ENCODE assay signal across 14 mouse cellular contexts in the genomic region with DNA sequence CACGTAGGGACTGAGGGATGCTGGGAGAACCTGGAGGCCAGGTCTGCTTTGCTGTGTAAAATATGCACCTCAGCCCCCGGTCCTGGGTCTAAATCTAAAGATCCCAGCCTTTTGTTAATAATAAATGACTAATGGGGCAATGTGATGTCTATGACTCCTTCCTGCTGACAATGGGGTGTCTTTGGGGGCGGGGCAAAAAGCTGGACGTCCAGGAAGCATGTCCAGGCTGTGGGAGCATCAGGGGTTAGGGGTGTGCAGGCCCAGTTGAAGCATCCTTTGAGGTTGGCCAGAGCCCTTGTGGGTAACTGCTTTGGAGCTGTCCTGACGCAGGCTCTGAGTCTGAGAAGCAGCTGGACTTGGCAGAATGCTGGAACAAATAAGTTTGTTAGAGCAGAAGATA. TPM values are rescaled to one million over a fixed set of nuclear protein-coding genes. Genes with fewer than 3 reads are reported as not detected.
DNase-seq lines count a peak whose midpoint lies in the region; ATAC-seq and TF ChIP-seq lines count a peak whose summit lies in the region.
"Had no signal": no experiment of that assay in that cellular context is flagged by ENCODE, and none has a peak within 500 bp of the region (broad histone marks: within the 10 kb centered on the region; RNA-seq: fewer than 3 reads in every experiment).

No protein-coding gene starts in this region.

- H3K9ac ChIP-seq in heart, embryonic 12.5 days: no peak overlapping the region
- H3K9ac ChIP-seq in midbrain, embryonic 11.5 days (ENCODE audit: low read length): no peak overlapping the region
- H3K9ac ChIP-seq in stomach, postnatal 0 days (ENCODE audit: low read length): no peak overlapping the region
- H3K9ac ChIP-seq in kidney, embryonic 14.5 days (ENCODE audit: low read depth, low read length): no peak overlapping the region

- H3K27ac ChIP-seq in heart, embryonic 12.5 days (ENCODE audit: poor library complexity, severe bottlenecking): 0 out of 2 replicates have a peak overlapping the region, but pooled peaks have one; percentile 88
- peak overlapping the region; percentile 81; the same call in 1 of the 2 replicates for H3K27ac ChIP-seq in midbrain, embryonic 10.5 days (replicated peaks)
- H3K27ac ChIP-seq in midbrain, embryonic 11.5 days (ENCODE audit: low read depth, low read length): no peak overlapping the region
- peak overlapping the region; percentile 92; the same call in 1 of the 2 replicates for H3K27ac ChIP-seq in stomach, postnatal 0 days (replicated peaks)
- no peak overlapping the region for H3K27ac ChIP-seq in kidney, embryonic 14.5 days (ENCODE audit: low read depth, low read length)

- WGBS in heart, embryonic 12.5 days: 64% methylated on average over 5 of the region's 5 CpGs
- WGBS in midbrain, embryonic 10.5 days: 78% methylated on average over 5 of the region's 5 CpGs
- WGBS in midbrain, embryonic 11.5 days: 66% methylated on average over 5 of the region's 5 CpGs
- 45% methylated on average over 5 of the region's 5 CpGs for WGBS in stomach, postnatal 0 days
- WGBS in kidney, embryonic 14.5 days: 61% methylated on average over 5 of the region's 5 CpGs

- DNase-seq in adrenal gland, adult (ENCODE audit: inconsistent age in 2 of 2, low spot score in 1 of 2): peak; percentile 31 to 50
- DNase-seq in adrenal gland, postnatal 36 days: no peak
- DNase-seq in heart, adult 8-10 months (ENCODE audit: low spot score): no peak
- no peak for DNase-seq in midbrain, embryonic 10.5 days (ENCODE audit: low spot score)
- DNase-seq in midbrain, embryonic 11.5 days (ENCODE audit: low spot score, missing footprints): no peak
- DNase-seq in stomach, postnatal 0 days (ENCODE audit: low spot score): no peak
- DNase-seq: liver, postnatal 0 days; thymus, postnatal 25 days had no signal

- peaks cover 4% of the 10 kb centered on the region; the same call in 1 of the 2 replicates for H3K9me3 ChIP-seq in heart, embryonic 12.5 days (replicated peaks)
- no peaks in the 10 kb centered on the region for H3K9me3 ChIP-seq in midbrain, embryonic 10.5 days (replicated peaks)
- H3K9me3 ChIP-seq in midbrain, embryonic 11.5 days (ENCODE audit: control insufficient read depth, low read length): no peaks in the 10 kb centered on the region; the same call in 1 of the 2 replicates
- no peaks in the 10 kb centered on the region for H3K9me3 ChIP-seq in stomach, postnatal 0 days (ENCODE audit: control insufficient read depth, low read length)
- no peaks in the 10 kb centered on the region for H3K9me3 ChIP-seq in kidney, embryonic 14.5 days (ENCODE audit: control insufficient read depth, low read length)
- H3K9me3 ChIP-seq: embryonic facial prominence, embryonic 13.5 days; kidney, embryonic 15.5 days had no signal

- peaks cover 20% of the 10 kb centered on the region for H3K4me1 ChIP-seq in heart, embryonic 12.5 days (replicated peaks)
- peaks cover 19% of the 10 kb centered on the region for H3K4me1 ChIP-seq in midbrain, embryonic 10.5 days
- H3K4me1 ChIP-seq in midbrain, embryonic 11.5 days (ENCODE audit: control insufficient read depth, insufficient read depth, low read length): peaks cover 13% of the 10 kb centered on the region
- peaks cover 7% of the 10 kb centered on the region; the same call in 1 of the 2 replicates for H3K4me1 ChIP-seq in stomach, postnatal 0 days (replicated peaks; ENCODE audit: control insufficient read depth, insufficient read depth)
- peaks cover 16% of the 10 kb centered on the region for H3K4me1 ChIP-seq in kidney, embryonic 14.5 days (ENCODE audit: control insufficient read depth, insufficient read depth, low read length)

- no peak for TF ChIP-seq EP300 in stomach, postnatal 0 days (optimal IDR thresholded peaks at IDR 0.05)

- no peaks in the 10 kb centered on the region for H3K36me3 ChIP-seq in heart, embryonic 12.5 days
- no peaks in the 10 kb centered on the region for H3K36me3 ChIP-seq in midbrain, embryonic 10.5 days
- no peaks in the 10 kb centered on the region for H3K36me3 ChIP-seq in midbrain, embryonic 11.5 days (ENCODE audit: control insufficient read depth, insufficient read depth, low read length)
- no peaks in the 10 kb centered on the region for H3K36me3 ChIP-seq in stomach, postnatal 0 days (ENCODE audit: control insufficient read depth, insufficient read depth, low read length)
- H3K36me3 ChIP-seq in kidney, embryonic 14.5 days (ENCODE audit: control insufficient read depth, insufficient read depth, low read length): no peaks in the 10 kb centered on the region
- H3K36me3 ChIP-seq: embryonic facial prominence, embryonic 13.5 days; kidney, embryonic 15.5 days had no signal

- ATAC-seq in heart, embryonic 12.5 days (ENCODE audit: insufficient number of reproducible peaks, low FRiP score): no peak
- no peak for ATAC-seq in midbrain, embryonic 11.5 days (ENCODE audit: low FRiP score)
- no peak for ATAC-seq in stomach, postnatal 0 days (ENCODE audit: low FRiP score, low TSS enrichment)
- ATAC-seq in kidney, embryonic 14.5 days (ENCODE audit: low FRiP score, low TSS enrichment): no peak
- ATAC-seq: activated CD4-positive, CD25-positive, alpha-beta regulatory T cell, adult 4 months had no signal

- H3K4me3 ChIP-seq in heart, embryonic 12.5 days: no peak overlapping the region
- no peak overlapping the region for H3K4me3 ChIP-seq in midbrain, embryonic 10.5 days
- H3K4me3 ChIP-seq in midbrain, embryonic 11.5 days (ENCODE audit: low read depth, low read length): no peak overlapping the region
- no peak overlapping the region for H3K4me3 ChIP-seq in stomach, postnatal 0 days (ENCODE audit: low read depth, low read length)
- no peak overlapping the region for H3K4me3 ChIP-seq in kidney, embryonic 14.5 days (ENCODE audit: low read length)
- H3K4me3 ChIP-seq: kidney, embryonic 15.5 days had no signal

- no peak overlapping the region for H3K4me2 ChIP-seq in heart, embryonic 12.5 days
- no peak overlapping the region for H3K4me2 ChIP-seq in midbrain, embryonic 11.5 days
- H3K4me2 ChIP-seq in stomach, postnatal 0 days (replicated peaks; ENCODE audit: low read depth): no peak overlapping the region
- H3K4me2 ChIP-seq in kidney, embryonic 14.5 days (replicated peaks; ENCODE audit: low read depth, low read length): no peak overlapping the region

- no peak for TF ChIP-seq CTCF in stomach, postnatal 0 days (IDR thresholded peaks at IDR 0.05; ENCODE audit: low read depth)

- no peaks in the 10 kb centered on the region for H3K27me3 ChIP-seq in heart, embryonic 12.5 days (replicated peaks)
- H3K27me3 ChIP-seq in midbrain, embryonic 10.5 days (ENCODE audit: low read depth, poor library complexity, severe bottlenecking): no peaks in the 10 kb centered on the region
- no peaks in the 10 kb centered on the region for H3K27me3 ChIP-seq in midbrain, embryonic 11.5 days (ENCODE audit: control insufficient read depth, insufficient read depth, low read length)
- H3K27me3 ChIP-seq in stomach, postnatal 0 days (ENCODE audit: control insufficient read depth, insufficient read depth, low read length): no peaks in the 10 kb centered on the region
- H3K27me3 ChIP-seq in kidney, embryonic 14.5 days (ENCODE audit: control insufficient read depth, insufficient read depth, low read length): no peaks in the 10 kb centered on the region
- H3K27me3 ChIP-seq: embryonic facial prominence, embryonic 13.5 days; kidney, embryonic 15.5 days had no signal

RNA-seq across cellular contexts. Expression of a gene that starts 41.9 kb away (rescaled TPM):
- total RNA-seq in adrenal gland, postnatal 36 days (2021): under 1 TPM in 1 of 2 experiments, not detected in 1; 0.20 TPM
- 0.10 and 0.12 TPM in 2 replicates for polyA plus RNA-seq in heart, embryonic 12.5 days (2016; fragmentation: Nextera tagmentation; extraction: Ambion mirVana)
- not detected for total RNA-seq in heart, adult 8-10 months (2022)
- 0.25 and 0.53 TPM in 2 replicates for polyA plus RNA-seq in midbrain, embryonic 10.5 days (2016; fragmentation: Nextera tagmentation; extraction: Ambion mirVana)
- polyA plus RNA-seq in midbrain, embryonic 11.5 days (2014; fragmentation: Nextera tagmentation; extraction: Ambion mirVana): 0.37 and 0.68 TPM in 2 replicates
- 2,145 and 2,418 TPM in 2 replicates for polyA plus RNA-seq in stomach, postnatal 0 days (2015; fragmentation: Nextera tagmentation; extraction: Ambion mirVana)
- polyA plus RNA-seq in kidney, embryonic 14.5 days (2014; fragmentation: Nextera tagmentation; extraction: Ambion mirVana): 0.50 and 0.61 TPM in 2 replicates
- total RNA-seq: gastrocnemius, adult 18-20 months had no signal

RNA-seq across cellular contexts. Expression of a gene that starts 59.9 kb away (rescaled TPM):
- 100 to 1,000 TPM; 316 to 364 TPM for total RNA-seq in adrenal gland, postnatal 36 days (2021)
- polyA plus RNA-seq in heart, embryonic 12.5 days (2016; fragmentation: Nextera tagmentation; extraction: Ambion mirVana): 415 and 416 TPM in 2 replicates
- 100 to 1,000 TPM; 157 to 166 (median 162) TPM for total RNA-seq in heart, adult 8-10 months (2022)
- polyA plus RNA-seq in midbrain, embryonic 10.5 days (2016; fragmentation: Nextera tagmentation; extraction: Ambion mirVana): 321 and 408 TPM in 2 replicates
- polyA plus RNA-seq in midbrain, embryonic 11.5 days (2014; fragmentation: Nextera tagmentation; extraction: Ambion mirVana): 418 and 497 TPM in 2 replicates
- polyA plus RNA-seq in stomach, postnatal 0 days (2015; fragmentation: Nextera tagmentation; extraction: Ambion mirVana): 331 and 337 TPM in 2 replicates
- 475 and 492 TPM in 2 replicates for polyA plus RNA-seq in kidney, embryonic 14.5 days (2014; fragmentation: Nextera tagmentation; extraction: Ambion mirVana)

Comparison
In these comparisons a context has a peak if more than half of its experiments do, and no peak if none do; other contexts are left out.
1. DNase-seq: peak in adrenal gland, adult (2 of 2); none in adrenal gland, postnatal 36 days (0 of 2), heart, adult 8-10 months (single experiment), midbrain, embryonic 10.5 days (single experiment), midbrain, embryonic 11.5 days (single experiment) and stomach, postnatal 0 days (single experiment).
2. H3K27ac ChIP-seq: peak in heart, embryonic 12.5 days (single experiment), midbrain, embryonic 10.5 days (single experiment) and stomach, postnatal 0 days (single experiment); none in midbrain, embryonic 11.5 days (single experiment) and kidney, embryonic 14.5 days (single experiment).
3. RNA of a gene that starts 41.9 kb away (polyA plus RNA-seq): 2,145 to 2,418 TPM in stomach, postnatal 0 days; 0.50 to 0.61 TPM in kidney, embryonic 14.5 days, 0.37 to 0.68 TPM in midbrain, embryonic 11.5 days, 0.25 to 0.53 TPM in midbrain, embryonic 10.5 days and 0.10 to 0.12 TPM in heart, embryonic 12.5 days; every median in the first group is over 1,000 times any median in the second.